Mouse (Mus musculus) midbrain, embryonic 11.5 days (tissue): ENCODE results near the gene Fryl. TPM values are rescaled to one million over a fixed set of nuclear protein-coding genes. Genes with fewer than 3 reads are reported as not detected.

Experiments
- ATAC-seq: fragments of 200-750 bp; cut with Nextera tagmentation; 2 replicates; pipeline ENCODE4 v1.8.0; 2017; ENCODE audit warnings: moderate TSS enrichment, moderate library complexity; ENCODE audit not compliant: low FRiP score
- DNase-seq: peaks from one replicate; pipeline ENCODE4 v3.0.0; 2015; ENCODE audit warnings: low spot score; ENCODE audit errors: missing footprints
- H3K27ac ChIP-seq: fragments of 300-500 bp; sonication (generic); 2 replicates; pipeline ENCODE4 v1.5.1; 2014; ENCODE audit warnings: low read depth, low read length
- H3K27me3 ChIP-seq: fragments of 300-500 bp; sonication (generic); 2 replicates; pipeline ENCODE4 v1.6.1; 2014; ENCODE audit warnings: mild to moderate bottlenecking, low read length, moderate library complexity, mixed read lengths; ENCODE audit not compliant: control insufficient read depth, insufficient read depth
- H3K36me3 ChIP-seq: fragments of 300-500 bp; sonication (generic); 2 replicates; pipeline ENCODE4 v1.6.1; 2014; ENCODE audit warnings: mild to moderate bottlenecking, low read length, moderate library complexity, mixed read lengths; ENCODE audit not compliant: control insufficient read depth, insufficient read depth
- H3K4me1 ChIP-seq: fragments of 300-500 bp; sonication (generic); 2 replicates; pipeline ENCODE4 v1.6.1; 2014; ENCODE audit warnings: low read length; ENCODE audit not compliant: control insufficient read depth, insufficient read depth
- H3K4me2 ChIP-seq: fragments of 300-500 bp; sonication (generic); 2 replicates; pipeline ENCODE4 v1.6.1; 2014; ENCODE audit warnings: mild to moderate bottlenecking, moderate library complexity
- H3K4me3 ChIP-seq: fragments of 300-500 bp; sonication (generic); 2 replicates; pipeline ENCODE4 v1.5.1; 2014; ENCODE audit warnings: low read depth, low read length
- H3K9ac ChIP-seq: fragments of 300-500 bp; sonication (generic); 2 replicates; pipeline ENCODE4 v1.6.1; 2014; ENCODE audit warnings: low read length
- H3K9me3 ChIP-seq: fragments of 300-500 bp; sonication (generic); 2 replicates; pipeline ENCODE4 v1.6.1; 2016; ENCODE audit warnings: low read length; ENCODE audit not compliant: control insufficient read depth
- WGBS: fragments of 180-500 bp; shearing (Covaris S2); extraction: QIAGEN DNeasy Blood & Tissue Kit; methylation state at CpG from one replicate; pipeline ENCODE4 v1.1.7; 2014; 5-methylcytosine and 5-hydroxymethylcytosine counted together
- polyA plus RNA-seq: library from polyadenylated mRNA; unstranded; fragments of >200 nt; fragmentation: Nextera tagmentation; extraction: Ambion mirVana; gene quantifications from 2 replicates; pipeline ENCODE4 v1.2.1, GENCODE M21; 2014

Fryl gene
- polyA plus RNA-seq, 1 experiment from 2014 or later: 39.0 TPM

GRCm38 (mm10) chr5:73102342-73102989, 154.0 kb downstream of the Fryl start:
- H3K9ac ChIP-seq: no peak overlapping the region
- no peaks in the 10 kb centered on the region for H3K4me1 ChIP-seq
- DNase-seq (peak; percentile 72), ATAC-seq (no peak)
- WGBS: 83% methylated on average over 10 of the region's 10 CpGs
- no peak overlapping the region for H3K27ac ChIP-seq
- H3K36me3 ChIP-seq: peaks cover 9% of the 10 kb centered on the region
- H3K4me3 ChIP-seq: no peak overlapping the region
- no peaks in the 10 kb centered on the region for H3K27me3 ChIP-seq
- no peaks in the 10 kb centered on the region for H3K9me3 ChIP-seq
- H3K4me2 ChIP-seq: no peak overlapping the region

- Histone ChIP-seq H3K4me1 (no peaks in the 10 kb centered on the region), H3K9me3 (no peaks in the 10 kb centered on the region), H3K27me3 (no peaks in the 10 kb centered on the region), H3K9ac (no peak overlapping the region), H3K4me2 (no peak overlapping the region), H3K36me3 (peaks cover 3% of the 10 kb centered on the region; the same call in 1 of the 2 replicates), H3K27ac (no peak overlapping the region), H3K4me3 (no peak overlapping the region)
- ATAC-seq (no peak), DNase-seq (no peak)
- 90% methylated on average over 8 of the region's 8 CpGs for WGBS
These were observed 164.2 kb downstream of the Fryl start for GRCm38 (mm10) chr5:73092236-73092635.

- Histone ChIP-seq H3K27me3 (no peaks in the 10 kb centered on the region), H3K4me3 (no peak overlapping the region), H3K27ac (no peak overlapping the region), H3K9ac (no peak overlapping the region), H3K36me3 (peaks cover 7% of the 10 kb centered on the region; the same call in 1 of the 2 replicates), H3K9me3 (no peaks in the 10 kb centered on the region), H3K4me2 (no peak overlapping the region), H3K4me1 (no peaks in the 10 kb centered on the region)
- ATAC-seq (no peak), DNase-seq (no peak)
- WGBS: 96% methylated on average over 17 of the region's 17 CpGs
These were observed 167.3 kb downstream of the Fryl start for GRCm38 (mm10) chr5:73089158-73089557.

GRCm38 (mm10) chr5:73081496-73081895, 174.9 kb downstream of the Fryl start:
- WGBS: 92% methylated on average over 5 of the region's 5 CpGs

GRCm38 (mm10) chr5:73079801-73080200, 176.6 kb downstream of the Fryl start:
- H3K4me2 ChIP-seq: no peak overlapping the region
- no peaks in the 10 kb centered on the region for H3K4me1 ChIP-seq
- no peak overlapping the region for H3K9ac ChIP-seq
- WGBS: 90% methylated on average over 5 of the region's 5 CpGs
- ATAC-seq: no peak
- H3K27me3 ChIP-seq: no peaks in the 10 kb centered on the region
- H3K36me3 ChIP-seq: peaks cover 17% of the 10 kb centered on the region
- no peak overlapping the region for H3K4me3 ChIP-seq
- H3K27ac ChIP-seq: no peak overlapping the region
- H3K9me3 ChIP-seq: no peaks in the 10 kb centered on the region
- no peak for DNase-seq

More at GRCm38 (mm10) chr5:73081496-73081895, 174.9 kb downstream of the Fryl start:
- H3K27me3 ChIP-seq: no peaks in the 10 kb centered on the region
- ATAC-seq (no peak), DNase-seq (no peak)
- H3K4me2 ChIP-seq: no peak overlapping the region
- no peak overlapping the region for H3K9ac ChIP-seq
- H3K9me3 ChIP-seq: no peaks in the 10 kb centered on the region
- H3K27ac ChIP-seq: no peak overlapping the region
- H3K4me3 ChIP-seq: no peak overlapping the region
- H3K36me3 ChIP-seq: peaks cover 14% of the 10 kb centered on the region
- no peaks in the 10 kb centered on the region for H3K4me1 ChIP-seq

- H3K4me2 ChIP-seq: no peak overlapping the region
- H3K36me3 ChIP-seq: peaks cover 3% of the 10 kb centered on the region
- no peak overlapping the region for H3K4me3 ChIP-seq
- no peak; the same call in 1 of the 2 replicates for ATAC-seq
- no peaks in the 10 kb centered on the region for H3K4me1 ChIP-seq
- H3K9me3 ChIP-seq: no peaks in the 10 kb centered on the region
- WGBS: 41% methylated on average over 15 of the region's 15 CpGs
- H3K9ac ChIP-seq: no peak overlapping the region
- H3K27me3 ChIP-seq: no peaks in the 10 kb centered on the region
- peak; percentile 93 for DNase-seq
- no peak overlapping the region for H3K27ac ChIP-seq
These were observed 185.1 kb downstream of the Fryl start for GRCm38 (mm10) chr5:73071319-73071718.

- Histone ChIP-seq H3K27me3 (no peaks in the 10 kb centered on the region), H3K4me2 (no peak overlapping the region), H3K9ac (no peak overlapping the region), H3K36me3 (peaks cover 8% of the 10 kb centered on the region; the same call in 1 of the 2 replicates), H3K4me1 (no peaks in the 10 kb centered on the region), H3K27ac (no peak overlapping the region), H3K9me3 (no peaks in the 10 kb centered on the region), H3K4me3 (no peak overlapping the region)
- no peak for ATAC-seq
- DNase-seq: no peak
- 47% methylated on average over 6 of the region's 6 CpGs for WGBS
These were observed 189.5 kb downstream of the Fryl start for GRCm38 (mm10) chr5:73066946-73067345.

GRCm38 (mm10) chr5:73063768-73064669, 192.4 kb downstream of the Fryl start:
- H3K27ac ChIP-seq: no peak overlapping the region
- WGBS: 82% methylated on average over 13 of the region's 13 CpGs

More at GRCm38 (mm10) chr5:73063768-73064669, 192.4 kb downstream of the Fryl start:
- no peak overlapping the region for H3K9ac ChIP-seq
- H3K27me3 ChIP-seq: no peaks in the 10 kb centered on the region
- ATAC-seq (no peak), DNase-seq (no peak)
- H3K4me3 ChIP-seq: no peak overlapping the region
- no peak overlapping the region for H3K4me2 ChIP-seq
- H3K4me1 ChIP-seq: no peaks in the 10 kb centered on the region
- H3K36me3 ChIP-seq: peaks cover 8% of the 10 kb centered on the region; the same call in 1 of the 2 replicates
- no peaks in the 10 kb centered on the region for H3K9me3 ChIP-seq
